Mouse (Mus musculus): ENCODE measurements around the gene Iqcn. TPM values are rescaled to one million over a fixed set of nuclear protein-coding genes. Genes with fewer than 3 reads are reported as not detected.

Gene Iqcn
- polyA plus RNA-seq, 1 experiment = 0.01 TPM

DNA sequence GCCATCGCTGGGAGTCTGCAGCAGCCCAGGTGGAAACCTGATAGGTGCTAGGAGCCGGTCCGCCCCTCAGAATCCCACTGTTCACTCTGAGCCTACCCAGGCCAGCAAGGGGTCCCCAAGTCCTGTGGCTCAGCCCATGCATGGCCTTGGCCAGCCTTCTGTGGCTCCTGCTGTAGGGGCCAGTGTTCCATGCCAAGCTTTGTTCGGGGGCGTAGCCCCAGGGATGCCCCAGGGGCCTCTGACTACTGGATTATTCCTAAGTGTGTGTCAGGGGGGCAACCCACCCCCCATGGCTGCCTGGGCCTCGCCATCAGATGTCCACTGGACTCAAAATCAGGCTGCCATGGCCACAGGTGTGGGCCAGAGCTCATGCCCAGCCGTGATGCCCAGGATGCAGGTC lies 10.7 kb downstream of the Iqcn start:
- Histone ChIP-seq H3K36me3 (ENCODE audit: control insufficient read depth, insufficient read depth) (no peaks in the 10 kb centered on the region), H3K79me2 (ENCODE audit: control insufficient read depth, insufficient read depth) (no peaks in the 10 kb centered on the region), H3K4me3 (ENCODE audit: insufficient read depth, poor library complexity, severe bottlenecking) (no peak overlapping the region), H3ac (ENCODE audit: control insufficient read depth, insufficient read length, low read depth) (no peak overlapping the region), H3K27me3 (ENCODE audit: control insufficient read depth, insufficient read depth, insufficient read length) (no peaks in the 10 kb centered on the region), H3K79me3 (ENCODE audit: low read depth) (no peaks in the 10 kb centered on the region)
- TF ChIP-seq CEBPB (IDR thresholded peaks at IDR 0.05; ENCODE audit: low read depth) = no peak

DNA sequence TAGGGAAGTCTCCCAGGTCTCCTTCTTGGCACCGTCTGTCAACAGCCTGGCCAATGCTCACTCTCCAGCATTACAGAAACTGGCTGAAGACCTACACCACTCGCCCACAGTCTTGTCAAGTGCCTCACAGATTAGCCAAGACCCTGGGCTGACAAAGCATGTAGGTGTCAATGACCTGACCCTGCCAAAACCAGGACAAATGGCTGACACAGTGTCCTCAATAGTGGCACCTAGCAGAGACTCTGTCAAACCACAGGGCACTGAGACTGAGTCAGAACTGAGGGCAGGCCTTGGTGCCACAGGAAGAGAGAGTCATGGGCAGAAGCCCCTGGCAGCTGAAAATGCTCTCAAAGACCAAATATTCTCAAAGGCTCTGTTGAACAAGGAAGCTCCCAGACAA lies 11.8 kb downstream of the Iqcn start:
- no peaks in the 10 kb centered on the region for H3K79me2 ChIP-seq (ENCODE audit: control insufficient read depth, insufficient read depth)
- no peaks in the 10 kb centered on the region for H3K79me3 ChIP-seq (ENCODE audit: low read depth)
- TF ChIP-seq CTCF (IDR thresholded peaks at IDR 0.05; ENCODE audit: control insufficient read depth, insufficient read depth, insufficient read length) (no peak), USF1 (IDR thresholded peaks at IDR 0.05; ENCODE audit: low read depth) (no peak), MYOD1 (IDR thresholded peaks at IDR 0.05; ENCODE audit: control insufficient read depth, insufficient read length, low read depth) (no peak), FOSL1 (IDR thresholded peaks at IDR 0.05; ENCODE audit: insufficient read depth, low read length, poor library complexity, severe bottlenecking) (no peak), MAX (IDR thresholded peaks at IDR 0.05) (no peak), CEBPB (IDR thresholded peaks at IDR 0.05; ENCODE audit: low read depth) (no peak), MYOG (IDR thresholded peaks at IDR 0.05; ENCODE audit: control insufficient read depth, extremely low read depth, insufficient read length) (no peak)
- no peaks in the 10 kb centered on the region for H3K36me3 ChIP-seq (ENCODE audit: control insufficient read depth, insufficient read depth)
- no peaks in the 10 kb centered on the region for H3K27me3 ChIP-seq (ENCODE audit: control insufficient read depth, insufficient read depth, insufficient read length)
- no peak overlapping the region for H3ac ChIP-seq (ENCODE audit: control insufficient read depth, insufficient read length, low read depth)
- no peak overlapping the region for H3K4me3 ChIP-seq (ENCODE audit: insufficient read depth, poor library complexity, severe bottlenecking)

DNA sequence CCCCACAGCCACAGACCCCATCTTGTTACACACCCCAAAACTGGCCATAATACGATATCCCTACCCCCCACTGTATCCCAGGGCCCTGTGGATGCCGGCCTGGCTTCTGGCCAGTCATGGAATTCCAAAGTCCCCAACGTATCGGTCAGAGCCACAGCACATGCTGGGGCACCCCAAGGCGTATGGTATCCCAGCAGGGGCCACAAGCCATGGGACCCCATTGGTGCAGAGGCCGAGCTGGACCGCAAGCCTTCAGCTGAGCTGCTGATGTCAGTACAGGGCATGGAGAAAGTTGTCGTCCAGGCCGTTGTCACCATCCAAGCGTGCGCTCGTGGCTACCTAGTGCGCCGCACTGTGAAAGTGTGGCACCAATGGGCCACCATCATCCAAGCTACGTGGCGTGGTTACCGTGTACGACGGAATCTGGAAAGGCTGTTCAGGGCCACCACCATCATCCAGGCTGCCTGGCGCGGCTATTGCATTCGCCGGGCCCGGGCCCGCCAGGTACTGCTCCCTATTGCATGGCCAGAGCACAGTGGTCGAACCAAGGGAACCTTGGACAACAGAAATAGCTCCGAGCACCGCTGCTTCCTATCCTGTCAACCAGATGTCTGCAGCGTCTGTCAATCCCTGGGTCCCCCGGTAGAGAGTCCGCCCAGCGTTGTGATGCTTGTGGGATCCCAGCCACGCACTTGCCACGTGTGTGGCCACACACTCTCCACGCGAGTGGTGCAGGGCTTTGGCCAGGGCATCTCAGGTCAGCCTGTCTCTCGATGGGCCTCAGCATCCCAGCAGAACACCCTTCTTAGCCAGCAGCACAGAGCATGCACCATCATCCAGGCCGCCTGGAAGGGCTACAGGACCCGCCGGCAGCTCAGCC lies 13.5 kb downstream of the Iqcn start:
- no peak overlapping the region for H3K4me3 ChIP-seq (ENCODE audit: insufficient read depth, poor library complexity, severe bottlenecking)
- no peaks in the 10 kb centered on the region for H3K36me3 ChIP-seq (ENCODE audit: control insufficient read depth, insufficient read depth)
- no peak overlapping the region for H3ac ChIP-seq (ENCODE audit: control insufficient read depth, insufficient read length, low read depth)
- H3K27me3 ChIP-seq (ENCODE audit: control insufficient read depth, insufficient read depth, insufficient read length) = no peaks in the 10 kb centered on the region
- no peaks in the 10 kb centered on the region for H3K79me2 ChIP-seq (ENCODE audit: control insufficient read depth, insufficient read depth)
- no peaks in the 10 kb centered on the region for H3K79me3 ChIP-seq (ENCODE audit: low read depth)
- TF ChIP-seq USF1 (IDR thresholded peaks at IDR 0.05; ENCODE audit: low read depth) (no peak), CTCF (IDR thresholded peaks at IDR 0.05; ENCODE audit: control insufficient read depth, insufficient read depth, insufficient read length) (no peak), CEBPB (IDR thresholded peaks at IDR 0.05; ENCODE audit: low read depth) (no peak), MYOG (IDR thresholded peaks at IDR 0.05; ENCODE audit: control insufficient read depth, extremely low read depth, insufficient read length) (no peak), FOSL1 (IDR thresholded peaks at IDR 0.05; ENCODE audit: insufficient read depth, low read length, poor library complexity, severe bottlenecking) (no peak), MYOD1 (IDR thresholded peaks at IDR 0.05; ENCODE audit: control insufficient read depth, insufficient read length, low read depth) (no peak), MAX (IDR thresholded peaks at IDR 0.05) (no peak)

DNA sequence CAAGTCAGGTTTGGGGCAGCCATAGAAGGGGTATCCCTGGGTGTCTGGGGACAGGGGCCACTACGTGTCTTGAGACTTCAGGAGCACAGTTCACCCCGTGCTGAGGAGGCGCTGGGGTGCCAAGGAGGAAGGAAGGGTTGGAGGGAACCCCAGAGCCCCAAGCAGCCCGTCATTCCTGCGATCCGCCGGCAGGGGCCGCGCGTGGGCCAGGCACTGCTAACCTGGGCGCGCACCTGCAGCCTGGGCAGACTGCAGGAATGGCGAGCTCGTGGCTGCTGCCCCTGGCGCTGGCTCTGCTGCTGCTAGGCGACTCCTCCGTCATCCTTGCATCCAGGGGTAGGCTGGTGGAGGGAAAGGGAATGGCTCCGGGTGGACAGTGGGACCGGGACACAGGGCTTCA lies 15.0 kb downstream of the Iqcn start, which contains the start of gene Gm3336:
Gene Gm3336 (plus strand): TSS at position 247 of the 400 bp plus-strand sequence.
- no peak within 1 kb of the TSS for H3K4me3 ChIP-seq (ENCODE audit: insufficient read depth, poor library complexity, severe bottlenecking)
- TF ChIP-seq MYOD1 (IDR thresholded peaks at IDR 0.05; ENCODE audit: control insufficient read depth, insufficient read length, low read depth) (no peak), USF1 (IDR thresholded peaks at IDR 0.05; ENCODE audit: low read depth) (no peak), FOSL1 (IDR thresholded peaks at IDR 0.05; ENCODE audit: insufficient read depth, low read length, poor library complexity, severe bottlenecking) (no peak), CEBPB (IDR thresholded peaks at IDR 0.05; ENCODE audit: low read depth) (no peak), CTCF (IDR thresholded peaks at IDR 0.05; ENCODE audit: control insufficient read depth, insufficient read depth, insufficient read length) (peak; percentile 88), MAX (IDR thresholded peaks at IDR 0.05) (no peak), MYOG (IDR thresholded peaks at IDR 0.05; ENCODE audit: control insufficient read depth, extremely low read depth, insufficient read length) (no peak)

DNA sequence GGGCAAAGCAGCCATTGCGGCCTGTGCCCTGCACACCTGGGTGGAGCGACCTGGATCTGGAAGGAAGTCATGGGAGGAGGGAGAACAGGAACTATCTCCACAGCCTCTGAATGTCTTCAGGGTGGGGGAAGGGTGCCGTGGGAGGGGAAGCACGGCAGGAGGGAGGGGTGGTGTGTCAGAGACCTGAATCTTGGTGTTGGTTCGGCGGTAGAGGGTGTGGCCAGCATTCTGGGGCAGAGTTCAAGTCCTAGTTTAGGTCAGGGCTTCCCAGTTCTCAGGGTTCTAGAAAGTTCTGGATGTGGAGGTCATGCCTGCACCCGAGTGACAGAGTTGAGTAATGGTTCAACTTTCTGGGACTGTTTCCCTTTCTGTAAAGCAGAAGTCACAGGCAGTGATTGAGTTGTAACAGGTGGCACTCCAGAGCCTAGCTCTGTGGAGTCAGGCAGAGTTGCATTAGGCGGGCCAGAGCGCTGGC lies 16.6 kb downstream of the Iqcn start:
- H3ac ChIP-seq (ENCODE audit: control insufficient read depth, insufficient read length, low read depth) = no peak overlapping the region
- TF ChIP-seq MYOD1 (IDR thresholded peaks at IDR 0.05; ENCODE audit: control insufficient read depth, insufficient read length, low read depth) (peak; percentile 63), MYOG (IDR thresholded peaks at IDR 0.05; ENCODE audit: control insufficient read depth, extremely low read depth, insufficient read length) (no peak)
- no peaks in the 10 kb centered on the region for H3K79me3 ChIP-seq (ENCODE audit: low read depth)
- no peaks in the 10 kb centered on the region for H3K27me3 ChIP-seq (ENCODE audit: control insufficient read depth, insufficient read depth, insufficient read length)
- H3K36me3 ChIP-seq (ENCODE audit: control insufficient read depth, insufficient read depth) = no peaks in the 10 kb centered on the region
- no peaks in the 10 kb centered on the region for H3K79me2 ChIP-seq (ENCODE audit: control insufficient read depth, insufficient read depth)
- H3K4me3 ChIP-seq (ENCODE audit: insufficient read depth, poor library complexity, severe bottlenecking) = no peak overlapping the region

More for the DNA sequence above, 15.0 kb downstream of the Iqcn start, which contains the start of gene Gm3336:
- Histone ChIP-seq H3K36me3 (ENCODE audit: control insufficient read depth, insufficient read depth) (no peaks in the 10 kb centered on the region), H3K79me2 (ENCODE audit: control insufficient read depth, insufficient read depth) (no peaks in the 10 kb centered on the region), H3ac (ENCODE audit: control insufficient read depth, insufficient read length, low read depth) (no peak within 1 kb of the TSS), H3K27me3 (ENCODE audit: control insufficient read depth, insufficient read depth, insufficient read length) (no peaks in the 10 kb centered on the region), H3K79me3 (ENCODE audit: low read depth) (no peaks in the 10 kb centered on the region)

DNA sequence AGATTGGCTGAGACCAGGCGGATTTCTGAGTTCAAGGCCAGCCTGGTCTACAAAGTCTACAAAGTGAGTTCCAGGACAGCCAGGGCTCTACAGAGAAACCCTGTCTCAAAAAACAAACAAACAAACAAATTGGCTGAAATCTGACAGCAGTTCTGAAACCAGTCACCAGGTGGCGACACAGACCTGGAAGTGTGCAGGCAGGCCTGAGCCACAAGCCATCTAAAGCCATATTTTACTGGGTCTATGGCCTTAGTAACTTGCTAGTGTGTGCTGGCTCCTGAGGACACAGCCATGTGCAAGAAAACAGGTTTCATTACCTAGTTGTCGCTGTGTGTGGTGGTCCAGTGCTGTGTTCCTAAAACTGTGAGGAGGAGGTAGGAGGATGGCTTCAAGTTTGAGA lies 17.5 kb downstream of the Iqcn start:
- TF ChIP-seq CEBPB (IDR thresholded peaks at IDR 0.05; ENCODE audit: low read depth) (no peak), MYOG (IDR thresholded peaks at IDR 0.05; ENCODE audit: control insufficient read depth, extremely low read depth, insufficient read length) (no peak), MAX (IDR thresholded peaks at IDR 0.05) (no peak), CTCF (IDR thresholded peaks at IDR 0.05; ENCODE audit: control insufficient read depth, insufficient read depth, insufficient read length) (peak; percentile 71), USF1 (IDR thresholded peaks at IDR 0.05; ENCODE audit: low read depth) (no peak)
- Histone ChIP-seq H3ac (ENCODE audit: control insufficient read depth, insufficient read length, low read depth) (no peak overlapping the region), H3K27me3 (ENCODE audit: control insufficient read depth, insufficient read depth, insufficient read length) (no peaks in the 10 kb centered on the region), H3K36me3 (ENCODE audit: control insufficient read depth, insufficient read depth) (no peaks in the 10 kb centered on the region), H3K79me2 (ENCODE audit: control insufficient read depth, insufficient read depth) (no peaks in the 10 kb centered on the region), H3K79me3 (ENCODE audit: low read depth) (no peaks in the 10 kb centered on the region), H3K4me3 (ENCODE audit: insufficient read depth, poor library complexity, severe bottlenecking) (no peak overlapping the region)
